Mouse (Mus musculus): Measurements from ENCODE around the gene Olfr1458.

Gene Olfr1458

DNA sequence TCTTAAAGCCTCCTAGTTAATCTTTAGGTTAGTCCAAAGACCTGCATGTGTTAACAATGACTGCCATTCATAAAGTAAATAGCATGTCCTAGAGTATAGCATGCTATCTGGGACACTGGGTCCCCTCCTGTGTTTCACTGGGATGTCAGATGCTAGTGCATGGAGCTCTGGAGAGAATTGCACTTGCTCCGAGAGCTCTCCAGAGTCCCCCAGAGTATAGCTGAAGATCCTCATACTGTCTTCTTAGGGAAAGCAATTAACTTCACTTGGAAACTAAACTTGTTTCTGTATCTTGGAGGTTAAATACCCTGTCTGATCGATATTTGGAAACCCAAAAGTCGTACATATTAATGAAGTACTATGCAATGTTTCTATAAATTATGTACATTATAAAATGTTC, at the start of gene Olfr1458:
Gene Olfr1458 (minus strand): TSS at position 101 of the 400 bp plus-strand sequence.
- no peak for DNase-seq (ENCODE audit: low spot score in 2 of 2)

DNA sequence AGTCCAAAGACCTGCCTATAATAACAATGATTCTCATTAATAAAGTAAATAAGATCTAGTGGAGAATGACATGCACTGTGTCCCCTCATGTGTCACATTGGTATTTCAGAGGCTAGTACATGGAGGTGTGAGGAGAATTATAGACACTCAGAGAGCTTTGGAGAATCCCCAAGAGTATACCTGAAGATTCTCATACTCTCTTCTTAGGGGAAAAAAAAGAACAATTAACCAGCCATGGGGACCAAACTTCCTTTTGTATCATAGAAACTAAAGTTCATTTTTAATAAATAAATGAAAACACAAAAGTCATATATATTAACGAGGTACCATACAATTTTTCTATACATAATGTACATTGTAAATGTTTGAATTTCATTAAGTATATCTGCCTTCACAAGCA, 42.9 kb upstream of the Olfr1458 start, which contains the start of gene Olfr1459:
Gene Olfr1459 (minus strand): TSS at position 101 of the 400 bp plus-strand sequence.
- DNase-seq (ENCODE audit: low spot score in 2 of 2) = no peak

DNA sequence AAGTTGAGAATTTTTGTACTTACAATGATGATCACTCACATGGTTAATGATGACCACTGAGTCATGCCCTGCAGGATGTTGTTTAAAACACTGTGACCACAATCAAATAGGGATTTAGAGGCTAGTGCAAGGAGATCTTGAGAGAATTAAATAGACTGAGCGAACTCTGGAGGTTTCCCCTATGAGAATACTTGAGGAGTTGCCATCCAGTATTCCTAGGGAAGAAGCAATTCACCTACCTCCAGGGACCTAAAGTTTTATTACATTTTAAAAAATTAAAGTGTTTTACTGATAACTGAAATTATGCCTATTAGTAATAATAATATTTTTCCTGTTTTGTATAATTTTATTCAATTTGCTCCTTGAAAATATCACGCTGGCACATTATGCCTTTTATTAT, 8.8 kb downstream of the Olfr1458 start, which contains the start of gene Olfr1457:
Gene Olfr1457 (minus strand): TSS at position 101 of the 400 bp plus-strand sequence.
- no peak for DNase-seq (ENCODE audit: low spot score in 2 of 2)

DNA sequence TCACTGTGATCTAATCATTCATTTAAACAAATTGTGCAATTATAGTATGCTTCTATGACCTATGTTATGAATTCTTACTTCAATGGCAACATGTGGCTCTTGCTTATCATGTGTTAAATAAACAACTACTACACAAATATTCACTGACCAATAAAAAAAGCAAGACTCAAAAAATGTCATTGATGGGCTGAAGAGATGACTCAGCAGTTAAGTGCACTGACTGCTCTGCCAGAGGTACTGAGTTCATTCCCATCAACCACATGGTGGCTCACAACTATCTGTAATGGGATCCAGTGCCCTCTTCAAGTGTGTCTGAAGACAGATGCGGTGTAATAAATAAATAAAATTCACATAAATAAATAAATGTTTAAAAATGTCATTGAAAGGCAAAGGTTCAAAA, 12.7 kb downstream of the Olfr1458 start:
- DNase-seq (ENCODE audit: low spot score in 2 of 2) = no peak

DNA sequence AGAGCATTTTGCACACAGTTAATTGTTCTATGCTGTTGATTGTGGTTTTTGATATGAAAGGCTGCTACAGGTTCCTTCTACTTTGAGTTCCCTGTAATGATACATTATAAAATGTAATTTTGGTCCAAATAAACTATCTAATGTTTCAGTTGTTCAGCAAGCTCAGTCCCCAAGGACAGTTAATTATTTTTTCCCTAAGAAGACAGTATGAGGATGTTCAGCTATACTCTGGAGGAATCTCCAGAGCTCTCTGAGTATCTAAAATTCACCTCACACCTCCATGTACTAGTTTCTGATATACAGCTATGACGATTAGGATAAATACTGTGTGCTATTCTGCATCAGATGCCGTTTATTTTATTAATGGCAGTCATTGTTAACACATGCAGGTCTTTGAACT, 46.3 kb downstream of the Olfr1458 start, which contains the start of gene Olfr1454:
Gene Olfr1454 (plus strand): TSS at position 301 of the 400 bp plus-strand sequence.
- no peak for DNase-seq (ENCODE audit: low spot score in 2 of 2)

Data from spleen, postnatal 36 days (tissue).